Mouse (Mus musculus): ENCODE results near the gene Wdr77. TPM values are rescaled to one million over a fixed set of nuclear protein-coding genes. Genes with fewer than 3 reads are reported as not detected.

Gene Wdr77
- total RNA-seq, 2 experiments from 2014 or later: 49.5 to 51.6 TPM

Other genes with a start within 250 kb of the Wdr77 start
- gene Rap1a, start 158.0 kb upstream of the Wdr77 start, total RNA-seq (2021): 10 to 100 TPM; 71.5 to 76.4 TPM
- gene Adora3, start 88.5 kb upstream of the Wdr77 start, total RNA-seq (2021): 1 to 10 TPM; 1.2 to 1.5 TPM
- under 1 TPM in 1 of 2 experiments, not detected in 1; 0.69 TPM for gene Tmigd3, start 88.5 kb upstream of the Wdr77 start, total RNA-seq (2021)
- gene I830077J02Rik, start 26.7 kb upstream of the Wdr77 start, total RNA-seq (2021): under 1 TPM; 0.44 to 0.78 TPM
- gene Atp5f1, start 730 bp downstream of the Wdr77 start, total RNA-seq (2021): 100 to 1,000 TPM; 272 to 278 TPM
- gene Ovgp1, start 14.3 kb downstream of the Wdr77 start, total RNA-seq (2021): 1 to 10 TPM; 1.5 to 2.3 TPM
- not detected for gene Pifo, start 55.3 kb downstream of the Wdr77 start, total RNA-seq (2021)
- gene Chil5, start 73.4 kb downstream of the Wdr77 start, total RNA-seq (2021): not detected
- under 1 TPM; 0.71 to 0.76 TPM for gene Chia1, start 153.9 kb downstream of the Wdr77 start, total RNA-seq (2021)
- gene Chil3, start 208.2 kb downstream of the Wdr77 start, total RNA-seq (2021): not detected

Data from left cerebral cortex, postnatal 25 days (tissue).